Mouse (Mus musculus) cerebellum, adult 2 months (tissue): ENCODE data around the gene Prx.
"Not testable (repeated sequence)": the region's sequence is repeated elsewhere in the genome, so short reads cannot be mapped to it uniquely, and the experiment has no call there.

ENCODE experiments used
- CTCF ChIP-seq: fragments of 200-500 bp; IDR thresholded peaks from 2 replicates; pipeline ENCODE4 v1.5.1; 2011; ENCODE audit warnings: low read depth, mild to moderate bottlenecking, control low read depth, low read length, moderate library complexity, borderline replicate concordance; ENCODE audit not compliant: insufficient read depth
- POLR2A ChIP-seq: fragments of 200-500 bp; IDR thresholded peaks from 2 replicates; pipeline ENCODE4 v1.6.1; 2011; ENCODE audit warnings: low read length, control low read depth, borderline replicate concordance; ENCODE audit not compliant: insufficient read depth

DNA sequence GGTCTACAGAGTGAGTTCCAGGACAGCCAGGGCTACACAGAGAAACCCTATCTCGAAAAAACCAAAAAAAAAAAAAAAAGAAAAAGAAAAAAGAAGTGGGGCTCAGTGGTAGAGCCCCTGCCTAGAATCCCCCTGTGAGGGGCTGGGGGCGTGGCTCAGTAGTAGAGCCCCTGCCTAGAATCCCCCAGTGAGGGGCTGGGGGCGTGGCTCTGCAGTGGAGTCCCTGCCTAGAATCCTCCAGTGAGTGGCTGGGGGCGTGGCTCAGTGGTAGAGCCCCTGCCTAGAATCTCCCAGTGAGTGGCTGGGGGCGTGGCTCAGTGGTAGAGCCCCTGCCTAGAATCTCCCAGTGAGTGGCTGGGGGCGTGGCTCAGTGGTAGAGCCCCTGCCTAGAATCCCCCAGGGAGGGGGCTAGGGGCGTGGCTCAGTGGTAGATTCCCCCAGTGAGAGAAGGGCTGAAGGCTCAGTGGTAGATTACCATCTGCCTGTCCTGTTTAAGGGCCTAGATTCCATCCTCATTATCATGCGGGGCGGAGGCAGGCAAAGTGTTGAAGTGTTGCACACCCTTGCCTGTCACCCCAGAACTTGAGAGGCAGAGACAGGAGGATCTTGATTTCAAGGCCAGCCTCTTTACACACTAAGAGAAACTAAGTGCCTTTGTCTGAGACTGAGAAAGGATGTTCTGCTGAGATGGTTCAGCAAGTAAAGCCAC is 4.3 kb upstream of the Prx start:
- not testable (repeated sequence) for TF ChIP-seq CTCF, POLR2A
